Mouse (Mus musculus) brown adipose tissue, adult 24 weeks (tissue): ENCODE data around the gene Olfr765. TPM values are rescaled to one million over a fixed set of nuclear protein-coding genes. Genes with fewer than 3 reads are reported as not detected.

ENCODE experiments used
- polyA plus RNA-seq: library from polyadenylated mRNA; stranded (reverse); fragments of >200 nt; gene quantifications from 2 replicates; pipeline ENCODE4 v1.2.4, GENCODE M21; 2012; ENCODE audit not compliant: missing spikeins, insufficient read depth, insufficient read length

Gene Olfr765
- polyA plus RNA-seq, 1 experiment = not detected

Other genes starting within 250 kb of the Olfr765 start
- gene Dnajc14, start 245.9 kb downstream of the Olfr765 start, polyA plus RNA-seq = 29.6 and 38.8 TPM in 2 replicates
- 3.5 and 5.2 TPM in 2 replicates for gene Tmem198b, start 245.6 kb downstream of the Olfr765 start, polyA plus RNA-seq
- gene Sarnp, start 232.7 kb downstream of the Olfr765 start, polyA plus RNA-seq = 66.7 and 88.6 TPM in 2 replicates
- gene Ormdl2, start 228.4 kb downstream of the Olfr765 start, polyA plus RNA-seq = 36.4 and 37.7 TPM in 2 replicates
- 1.0 and 1.3 TPM in 2 replicates for gene Gdf11, start 158.3 kb downstream of the Olfr765 start, polyA plus RNA-seq
- gene Cd63, start 149.0 kb downstream of the Olfr765 start, polyA plus RNA-seq = 59.5 and 73.6 TPM in 2 replicates
- 10.9 and 11.5 TPM in 2 replicates for gene Rdh5, start 127.1 kb downstream of the Olfr765 start, polyA plus RNA-seq
- gene Bloc1s1, start 126.0 kb downstream of the Olfr765 start, polyA plus RNA-seq = 297 and 417 TPM in 2 replicates
- 23.2 and 28.5 TPM in 2 replicates for gene Itga7, start 116.2 kb downstream of the Olfr765 start, polyA plus RNA-seq
- not detected in 2 replicates for gene Mettl7b, start 89.0 kb downstream of the Olfr765 start, polyA plus RNA-seq
- not detected in 2 replicates for gene Olfr9, start 60.6 kb downstream of the Olfr765 start, polyA plus RNA-seq
- gene Olfr763, start 39.2 kb downstream of the Olfr765 start, polyA plus RNA-seq = not detected in 2 replicates
- not detected in 2 replicates for gene Olfr764-ps1, start 10.1 kb downstream of the Olfr765 start, polyA plus RNA-seq
- gene Olfr766-ps1, start 19.0 kb upstream of the Olfr765 start, polyA plus RNA-seq = not detected in 2 replicates
- not detected in 2 replicates for gene Olfr767, start 32.9 kb upstream of the Olfr765 start, polyA plus RNA-seq
- gene Olfr768, start 49.4 kb upstream of the Olfr765 start, polyA plus RNA-seq = not detected in 2 replicates
- not detected in 2 replicates for gene Olfr769, start 67.9 kb upstream of the Olfr765 start, polyA plus RNA-seq
- gene Olfr770, start 89.0 kb upstream of the Olfr765 start, polyA plus RNA-seq = not detected in 2 replicates
- not detected in 2 replicates for gene Olfr771, start 114.8 kb upstream of the Olfr765 start, polyA plus RNA-seq
- gene Olfr772, start 127.9 kb upstream of the Olfr765 start, polyA plus RNA-seq = not detected in 2 replicates
- gene Olfr773, start 137.4 kb upstream of the Olfr765 start, polyA plus RNA-seq = not detected in 2 replicates
- not detected in 2 replicates for gene Olfr774, start 186.2 kb upstream of the Olfr765 start, polyA plus RNA-seq
- not detected in 2 replicates for gene Olfr775, start 198.4 kb upstream of the Olfr765 start, polyA plus RNA-seq
- not detected in 2 replicates for gene Olfr776, start 209.1 kb upstream of the Olfr765 start, polyA plus RNA-seq
- not detected in 2 replicates for gene Olfr777, start 221.5 kb upstream of the Olfr765 start, polyA plus RNA-seq